Mouse (Mus musculus): ENCODE data around the gene B3gnt6. TPM values are rescaled to one million over a fixed set of nuclear protein-coding genes. Genes with fewer than 3 reads are reported as not detected.

B3gnt6 gene
- polyA plus RNA-seq, 1 experiment: 1.1 TPM

DNA sequence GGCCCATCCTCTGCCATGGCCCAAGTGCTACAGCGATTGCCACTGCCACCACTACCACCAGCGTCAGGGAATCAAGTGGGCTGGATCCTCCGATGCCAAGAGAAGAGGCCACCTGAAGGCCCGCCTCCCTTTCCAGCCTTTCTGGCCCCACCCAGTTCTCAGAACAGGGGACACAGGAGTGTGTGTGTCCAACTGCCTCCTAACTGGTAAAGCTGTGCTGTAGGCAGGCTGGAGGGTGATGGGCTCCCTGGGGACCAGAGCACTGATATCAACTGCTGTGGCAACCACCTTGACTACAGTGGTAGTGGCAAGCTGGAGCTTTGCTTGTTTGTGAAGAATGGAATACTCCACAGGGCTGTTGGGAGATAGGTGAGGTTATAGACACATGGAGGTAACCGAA lies 53.9 kb downstream of the B3gnt6 start, which contains the start of gene Omp:
TSS of gene Omp (minus strand) at position 101 of the 400 bp plus-strand sequence.
- TF ChIP-seq CTCF (IDR thresholded peaks at IDR 0.05; ENCODE audit: borderline replicate concordance, insufficient read depth, low read depth, low read length): no peak
- no peak for TF ChIP-seq POLR2A (IDR thresholded peaks at IDR 0.05; ENCODE audit: borderline replicate concordance, insufficient read depth, low read length)
- Histone ChIP-seq H3K4me1 (ENCODE audit: control insufficient read depth, insufficient read depth, low read length) (peaks cover 13% of the 10 kb centered on the region), H3K27me3 (ENCODE audit: control insufficient read depth, insufficient read depth, low read length) (no peaks in the 10 kb centered on the region), H3K4me3 (replicated peaks; ENCODE audit: insufficient read depth, low read depth, low read length) (no peak within 1 kb of the TSS), H3K27ac (ENCODE audit: insufficient read depth, low read length) (no peak within 1 kb of the TSS)
- 87% methylated on average over 5 of the region's 5 CpGs for WGBS
- DNase-seq: no peak

- 87% methylated on average over 3 of the region's 3 CpGs for WGBS
- no peak for DNase-seq
- Histone ChIP-seq H3K4me3 (replicated peaks; ENCODE audit: insufficient read depth, low read depth, low read length) (no peak overlapping the region), H3K27me3 (ENCODE audit: control insufficient read depth, insufficient read depth, low read length) (no peaks in the 10 kb centered on the region), H3K4me1 (ENCODE audit: control insufficient read depth, insufficient read depth, low read length) (peaks cover 13% of the 10 kb centered on the region), H3K27ac (ENCODE audit: insufficient read depth, low read length) (no peak overlapping the region)
- TF ChIP-seq CTCF (IDR thresholded peaks at IDR 0.05; ENCODE audit: borderline replicate concordance, insufficient read depth, low read depth, low read length) (no peak), POLR2A (IDR thresholded peaks at IDR 0.05; ENCODE audit: borderline replicate concordance, insufficient read depth, low read length) (no peak)
These were observed 56.6 kb downstream of the B3gnt6 start for GRCm38 (mm10) chr7:98142648-98143047.

Other genes starting within 250 kb of the B3gnt6 start
- gene Myo7a, start 80.0 kb downstream of the B3gnt6 start, polyA plus RNA-seq (2012; rRNA removed): 19.2 and 22.0 TPM in 2 replicates
- gene Omp, start 54.0 kb downstream of the B3gnt6 start, polyA plus RNA-seq (2012; rRNA removed): 0.57 and 0.60 TPM in 2 replicates
- gene Capn5, start 21.2 kb downstream of the B3gnt6 start, polyA plus RNA-seq (2012; rRNA removed): 20.9 and 21.9 TPM in 2 replicates
- gene Acer3, start 121.7 kb upstream of the B3gnt6 start, polyA plus RNA-seq (2012; rRNA removed): 11.5 and 11.8 TPM in 2 replicates
- 1.7 and 1.9 TPM in 2 replicates for gene Tsku, start 161.8 kb upstream of the B3gnt6 start, polyA plus RNA-seq (2012; rRNA removed)
- gene Gucy2d, start 240.9 kb upstream of the B3gnt6 start, polyA plus RNA-seq (2012; rRNA removed): 0.08 and 0.10 TPM in 2 replicates

All from cerebellum, adult 2 months (tissue).